Comparison of ENCODE assay signal across 21 mouse cellular contexts in the genomic region with DNA sequence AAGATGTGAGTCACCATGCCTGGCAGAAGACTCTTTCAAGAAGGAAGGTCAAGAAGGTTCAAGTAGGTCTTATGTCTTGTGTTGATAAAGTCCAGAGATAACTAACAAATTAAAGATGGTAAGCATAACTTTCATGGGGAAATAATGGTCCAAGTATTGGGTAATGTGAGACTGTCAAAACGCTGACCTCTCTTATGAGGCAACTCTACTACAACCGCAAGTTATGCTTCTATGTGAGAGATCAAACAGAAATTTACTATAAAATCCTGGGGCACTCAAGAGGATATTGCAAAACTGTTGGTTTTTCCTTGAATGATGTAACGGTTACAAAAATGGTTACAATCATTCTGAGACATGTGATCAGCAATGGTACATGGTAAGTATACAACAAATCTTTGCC.
"Had no signal": no experiment of that assay in that cellular context is flagged by ENCODE, and none has a peak within 500 bp of the region (broad histone marks: within the 10 kb centered on the region; RNA-seq: fewer than 3 reads in every experiment).

No protein-coding gene starts in this region.

- ATAC-seq: intestine, embryonic 15.5 days had no signal

- DNase-seq: kidney, adult 11 months; kidney, adult 8-10 months; kidney, postnatal 14 days; kidney, postnatal 4 days; left cerebral cortex, postnatal 4 days; lung, adult 18-20 months; lung, postnatal 14 days; midbrain, embryonic 14.5 days; right cerebral cortex, adult 18-20 months; right cerebral cortex, postnatal 14 days; right cerebral cortex, postnatal 4 days; thymus, postnatal 36 days had no signal

- H3K27ac ChIP-seq: intestine, embryonic 15.5 days; kidney, embryonic 15.5 days; limb, embryonic 12.5 days; limb, embryonic 15.5 days; liver, embryonic 14.5 days; lung, embryonic 15.5 days; macrophage; stomach, postnatal 0 days had no signal

- H3K9me3 ChIP-seq: intestine, embryonic 15.5 days; kidney, embryonic 15.5 days; limb, embryonic 12.5 days; limb, embryonic 15.5 days; lung, embryonic 15.5 days had no signal

- H3K27me3 ChIP-seq: intestine, embryonic 15.5 days; kidney, embryonic 15.5 days; limb, embryonic 12.5 days; limb, embryonic 15.5 days; lung, embryonic 15.5 days had no signal

- H3K36me3 ChIP-seq: intestine, embryonic 15.5 days; kidney, embryonic 15.5 days; limb, embryonic 12.5 days; limb, embryonic 15.5 days; lung, embryonic 15.5 days had no signal

- H3K4me1 ChIP-seq: limb, embryonic 15.5 days had no signal

- H3K9ac ChIP-seq: intestine, embryonic 15.5 days; kidney, embryonic 15.5 days; limb, embryonic 12.5 days; limb, embryonic 15.5 days; liver, embryonic 14.5 days; lung, embryonic 15.5 days had no signal

- H3K4me2 ChIP-seq: intestine, embryonic 15.5 days; kidney, embryonic 15.5 days; limb, embryonic 12.5 days; limb, embryonic 15.5 days; lung, embryonic 15.5 days; midbrain, embryonic 11.5 days had no signal

- H3K4me3 ChIP-seq: intestine, embryonic 15.5 days; kidney, embryonic 15.5 days; limb, embryonic 12.5 days; limb, embryonic 15.5 days; lung, embryonic 15.5 days had no signal
